In genomic region chr10:127167614-127168192, GRCm38 (mm10) we compare ENCODE assay signal across 10 mouse cellular contexts. TPM values are rescaled to one million over a fixed set of nuclear protein-coding genes. Genes with fewer than 3 reads are reported as not detected.
DNase-seq lines count a peak whose midpoint lies in the region; ATAC-seq and TF ChIP-seq lines count a peak whose summit lies in the region.
"Had no signal": no experiment of that assay in that cellular context is flagged by ENCODE, and none has a peak within 500 bp of the region (broad histone marks: within the 10 kb centered on the region; RNA-seq: fewer than 3 reads in every experiment).

No protein-coding gene starts in this region.

- H3K9ac ChIP-seq in forebrain, embryonic 13.5 days = no peak overlapping the region
- no peak overlapping the region for H3K9ac ChIP-seq in forebrain, embryonic 14.5 days (ENCODE audit: low read length)
- no peak overlapping the region for H3K9ac ChIP-seq in liver, embryonic 15.5 days

- H3K4me2 ChIP-seq in forebrain, embryonic 13.5 days = 0 out of 2 replicates have a peak overlapping the region, but pooled peaks have one; percentile 1
- no peak overlapping the region for H3K4me2 ChIP-seq in forebrain, embryonic 14.5 days (ENCODE audit: low read length)
- peak overlapping the region; percentile 97 for H3K4me2 ChIP-seq in liver, embryonic 15.5 days

- H3K36me3 ChIP-seq in forebrain, embryonic 13.5 days (ENCODE audit: poor library complexity, severe bottlenecking) = peaks cover 4% of the 10 kb centered on the region; the same call in 1 of the 2 replicates
- peaks cover 8% of the 10 kb centered on the region; the same call in 1 of the 2 replicates for H3K36me3 ChIP-seq in forebrain, embryonic 14.5 days (ENCODE audit: control insufficient read depth, insufficient read depth, low read length)
- peaks cover 15% of the 10 kb centered on the region; the same call in 1 of the 2 replicates for H3K36me3 ChIP-seq in thymus, adult 2 months (ENCODE audit: control insufficient read depth, insufficient read depth, low read length)
- peaks cover 14% of the 10 kb centered on the region for H3K36me3 ChIP-seq in liver, embryonic 15.5 days (replicated peaks)

- H3K4me1 ChIP-seq in forebrain, embryonic 13.5 days = peaks cover 25% of the 10 kb centered on the region
- peaks cover 3% of the 10 kb centered on the region; the same call in 1 of the 2 replicates for H3K4me1 ChIP-seq in forebrain, embryonic 14.5 days (ENCODE audit: control insufficient read depth, insufficient read depth, low read length)
- H3K4me1 ChIP-seq in thymus, adult 2 months (replicated peaks; ENCODE audit: control insufficient read depth, insufficient read depth, low read length) = peaks cover 32% of the 10 kb centered on the region
- H3K4me1 ChIP-seq in liver, embryonic 15.5 days (replicated peaks) = peaks cover 66% of the 10 kb centered on the region

- DNase-seq in forebrain, embryonic 14.5 days (ENCODE audit: low spot score) = no peak
- DNase-seq in thymus, adult 2 months = no peak
- DNase-seq in thymus, postnatal 0 days (ENCODE audit: low spot score) = no peak
- peak; percentile 59 for DNase-seq in yolk sac, embryonic 10.5 days (ENCODE audit: low spot score)
- DNase-seq in natural killer cell, adult 2 months (ENCODE audit: low spot score in 2 of 2) = no peak
- DNase-seq in adrenal gland, adult 8-10 months = no peak
- DNase-seq: right cerebral cortex, postnatal 25 days had no signal

- TF ChIP-seq POLR2A in thymus, adult 2 months (IDR thresholded peaks at IDR 0.05; ENCODE audit: control insufficient read depth, extremely low read depth, insufficient read depth, low read length, poor library complexity) = no peak

- peaks cover 75% of the 10 kb centered on the region for H3K27me3 ChIP-seq in forebrain, embryonic 13.5 days
- H3K27me3 ChIP-seq in forebrain, embryonic 14.5 days (replicated peaks; ENCODE audit: control insufficient read depth, insufficient read depth, low read length) = peaks cover 63% of the 10 kb centered on the region
- no peaks in the 10 kb centered on the region for H3K27me3 ChIP-seq in thymus, adult 2 months (ENCODE audit: control insufficient read depth, insufficient read depth, low read length)
- H3K27me3 ChIP-seq in liver, embryonic 15.5 days = peaks cover 78% of the 10 kb centered on the region

- H3K4me3 ChIP-seq in forebrain, embryonic 13.5 days = no peak overlapping the region
- no peak overlapping the region for H3K4me3 ChIP-seq in forebrain, embryonic 14.5 days (ENCODE audit: low read depth, low read length)
- peak overlapping the region; percentile 20 for H3K4me3 ChIP-seq in thymus, adult 2 months (ENCODE audit: control insufficient read depth, insufficient read depth, low read length)
- 0 out of 2 replicates have a peak overlapping the region, but pooled peaks have one; percentile 65 for H3K4me3 ChIP-seq in liver, embryonic 15.5 days (replicated peaks)

- H3K9me3 ChIP-seq in forebrain, embryonic 13.5 days (replicated peaks) = no peaks in the 10 kb centered on the region
- no peaks in the 10 kb centered on the region for H3K9me3 ChIP-seq in forebrain, embryonic 14.5 days (replicated peaks; ENCODE audit: control insufficient read depth, low read length)
- H3K9me3 ChIP-seq in liver, embryonic 15.5 days (replicated peaks) = no peaks in the 10 kb centered on the region

- no peak for TF ChIP-seq CTCF in thymus, adult 2 months (IDR thresholded peaks at IDR 0.05; ENCODE audit: borderline replicate concordance, control insufficient read depth, extremely low read depth, insufficient read depth, low read length, poor library complexity)

- 61% methylated on average over 10 of the region's 10 CpGs for WGBS in forebrain, embryonic 13.5 days
- 62% methylated on average over 10 of the region's 10 CpGs for WGBS in forebrain, embryonic 14.5 days
- 71% methylated on average over 10 of the region's 10 CpGs for WGBS in thymus, adult 2 months
- 60% methylated on average over 10 of the region's 10 CpGs for WGBS in liver, embryonic 15.5 days (ENCODE audit: insufficient replicate concordance)

- H3K27ac ChIP-seq in forebrain, embryonic 13.5 days = no peak overlapping the region
- H3K27ac ChIP-seq in forebrain, embryonic 14.5 days (ENCODE audit: low read depth, low read length) = no peak overlapping the region
- H3K27ac ChIP-seq in thymus, adult 2 months (ENCODE audit: control insufficient read depth, insufficient read depth, low read length) = no peak overlapping the region
- peak overlapping the region; percentile 46 for H3K27ac ChIP-seq in liver, embryonic 15.5 days (replicated peaks)
- H3K27ac ChIP-seq: kidney, postnatal 0 days had no signal

- ATAC-seq in forebrain, embryonic 13.5 days = no peak
- no peak for ATAC-seq in forebrain, embryonic 14.5 days
- ATAC-seq in liver, embryonic 15.5 days (ENCODE audit: insufficient read depth) = peak; percentile 8; the same call in 1 of the 2 replicates

RNA-seq across cellular contexts. Expression of gene B4galnt1, which starts 2.7 kb away (rescaled TPM):
- 15.7 and 16.7 TPM in 2 replicates for polyA plus RNA-seq in forebrain, embryonic 13.5 days (2015; fragmentation: Nextera tagmentation; extraction: Ambion mirVana)
- polyA plus RNA-seq in forebrain, embryonic 14.5 days (2014; fragmentation: Nextera tagmentation; extraction: Ambion mirVana) = 30.7 and 46.8 TPM in 2 replicates
- polyA plus RNA-seq in thymus, adult 2 months (2012; rRNA removed) = 196 and 239 TPM in 2 replicates
- 39.2 and 48.6 TPM in 2 replicates for polyA plus RNA-seq in thymus, postnatal 0 days (2015; fragmentation: Nextera tagmentation; extraction: Ambion mirVana)
- polyA plus RNA-seq in liver, embryonic 15.5 days (2015; fragmentation: Nextera tagmentation; extraction: Ambion mirVana) = 19.3 and 21.0 TPM in 2 replicates
- 10 to 100 TPM in 2 of 4 experiments, 1 to 10 TPM in 2; 8.8 to 13.4 (median 11.1) TPM for total RNA-seq in adrenal gland, adult 8-10 months (2022)

RNA-seq across cellular contexts. Expression of gene Slc26a10, which starts 12.7 kb away (rescaled TPM):
- polyA plus RNA-seq in forebrain, embryonic 13.5 days (2015; fragmentation: Nextera tagmentation; extraction: Ambion mirVana) = 0.93 and 1.1 TPM in 2 replicates
- 0.69 and 0.95 TPM in 2 replicates for polyA plus RNA-seq in forebrain, embryonic 14.5 days (2014; fragmentation: Nextera tagmentation; extraction: Ambion mirVana)
- 3.6 and 6.4 TPM in 2 replicates for polyA plus RNA-seq in thymus, adult 2 months (2012; rRNA removed)
- 1.6 and 2.6 TPM in 2 replicates for polyA plus RNA-seq in thymus, postnatal 0 days (2015; fragmentation: Nextera tagmentation; extraction: Ambion mirVana)
- 2.1 and 3.2 TPM in 2 replicates for polyA plus RNA-seq in liver, embryonic 15.5 days (2015; fragmentation: Nextera tagmentation; extraction: Ambion mirVana)
- total RNA-seq in adrenal gland, adult 8-10 months (2022) = 1 to 10 TPM in 1 of 4 experiments, under 1 TPM in 3; 0.21 to 2.3 (median 0.48) TPM

RNA-seq across cellular contexts. Expression of gene Arhgef25, which starts 22.2 kb away (rescaled TPM):
- polyA plus RNA-seq in forebrain, embryonic 13.5 days (2015; fragmentation: Nextera tagmentation; extraction: Ambion mirVana) = 24.3 and 25.8 TPM in 2 replicates
- polyA plus RNA-seq in forebrain, embryonic 14.5 days (2014; fragmentation: Nextera tagmentation; extraction: Ambion mirVana) = 21.4 and 22.9 TPM in 2 replicates
- polyA plus RNA-seq in thymus, adult 2 months (2012; rRNA removed) = 4.2 and 5.6 TPM in 2 replicates
- 3.7 and 4.5 TPM in 2 replicates for polyA plus RNA-seq in thymus, postnatal 0 days (2015; fragmentation: Nextera tagmentation; extraction: Ambion mirVana)
- 5.4 and 5.8 TPM in 2 replicates for polyA plus RNA-seq in liver, embryonic 15.5 days (2015; fragmentation: Nextera tagmentation; extraction: Ambion mirVana)
- total RNA-seq in adrenal gland, adult 8-10 months (2022) = 10 to 100 TPM; 24.8 to 52.1 (median 37.9) TPM

RNA-seq across cellular contexts. Expression of gene Dtx3, which starts 27.8 kb away (rescaled TPM):
- 150 and 155 TPM in 2 replicates for polyA plus RNA-seq in forebrain, embryonic 13.5 days (2015; fragmentation: Nextera tagmentation; extraction: Ambion mirVana)
- polyA plus RNA-seq in forebrain, embryonic 14.5 days (2014; fragmentation: Nextera tagmentation; extraction: Ambion mirVana) = 148 and 187 TPM in 2 replicates
- polyA plus RNA-seq in thymus, adult 2 months (2012; rRNA removed) = 222 and 263 TPM in 2 replicates
- 42.7 and 47.3 TPM in 2 replicates for polyA plus RNA-seq in thymus, postnatal 0 days (2015; fragmentation: Nextera tagmentation; extraction: Ambion mirVana)
- 16.7 and 16.9 TPM in 2 replicates for polyA plus RNA-seq in liver, embryonic 15.5 days (2015; fragmentation: Nextera tagmentation; extraction: Ambion mirVana)
- total RNA-seq in adrenal gland, adult 8-10 months (2022) = 100 to 1,000 TPM in 2 of 4 experiments, 10 to 100 TPM in 2; 61.1 to 158 (median 116) TPM

RNA-seq across cellular contexts. Expression of gene Pip4k2c, which starts 43.7 kb away (rescaled TPM):
- polyA plus RNA-seq in forebrain, embryonic 13.5 days (2015; fragmentation: Nextera tagmentation; extraction: Ambion mirVana) = 18.8 and 19.5 TPM in 2 replicates
- 15.3 and 17.4 TPM in 2 replicates for polyA plus RNA-seq in forebrain, embryonic 14.5 days (2014; fragmentation: Nextera tagmentation; extraction: Ambion mirVana)
- 34.4 and 36.1 TPM in 2 replicates for polyA plus RNA-seq in thymus, adult 2 months (2012; rRNA removed)
- polyA plus RNA-seq in thymus, postnatal 0 days (2015; fragmentation: Nextera tagmentation; extraction: Ambion mirVana) = 24.1 and 24.4 TPM in 2 replicates
- polyA plus RNA-seq in liver, embryonic 15.5 days (2015; fragmentation: Nextera tagmentation; extraction: Ambion mirVana) = 41.9 and 45.1 TPM in 2 replicates
- 10 to 100 TPM; 53.2 to 59.6 (median 57.1) TPM for total RNA-seq in adrenal gland, adult 8-10 months (2022)

Comparison
In these comparisons a context has a peak if more than half of its experiments do, and no peak if none do; other contexts are left out.
1. H3K4me3 ChIP-seq: peak in thymus, adult 2 months (single experiment) and liver, embryonic 15.5 days (single experiment); none in forebrain, embryonic 13.5 days (single experiment) and forebrain, embryonic 14.5 days (single experiment).